Mouse (Mus musculus) midbrain, embryonic 16.5 days (tissue): ENCODE measurements at regions not wholly inside any gene's neighbourhood (a gene's known extent, or its start where the extent isn't known, plus 50 kb on each side); places are given as distances from the start of the nearest gene placed in this dataset.

Experiments used
- ATAC-seq: fragments of 200-750 bp; cut with Nextera tagmentation; 2 replicates; pipeline ENCODE4 v1.8.0; 2017; ENCODE audit warnings: moderate TSS enrichment
- H3K27ac ChIP-seq: fragments of 300-500 bp; sonication (generic); 2 replicates; pipeline ENCODE4 v1.5.1; 2014; ENCODE audit warnings: mild to moderate bottlenecking, low read length, mixed read lengths
- H3K27me3 ChIP-seq: fragments of 300-500 bp; sonication (generic); 2 replicates; pipeline ENCODE4 v1.6.1; 2014; ENCODE audit warnings: low read depth, low read length, mixed read lengths; ENCODE audit not compliant: control insufficient read depth, insufficient read depth
- H3K36me3 ChIP-seq: fragments of 300-500 bp; sonication (generic); 2 replicates; pipeline ENCODE4 v1.6.1; 2014; ENCODE audit warnings: mild to moderate bottlenecking, low read length, moderate library complexity, mixed read lengths; ENCODE audit not compliant: control insufficient read depth, insufficient read depth
- H3K4me1 ChIP-seq: fragments of 300-500 bp; sonication (generic); 2 replicates; pipeline ENCODE4 v1.6.1; 2014; ENCODE audit warnings: mild to moderate bottlenecking, low read length, mixed read lengths; ENCODE audit not compliant: control insufficient read depth, insufficient read depth
- H3K4me2 ChIP-seq: fragments of 300-500 bp; sonication (generic); 2 replicates; pipeline ENCODE4 v1.6.1; 2014; ENCODE audit warnings: mild to moderate bottlenecking, low read length, mixed read lengths
- H3K4me3 ChIP-seq: fragments of 300-500 bp; sonication (generic); 2 replicates; pipeline ENCODE4 v1.5.1; 2014; ENCODE audit warnings: low read depth, mild to moderate bottlenecking, low read length, moderate library complexity, mixed read lengths
- H3K9ac ChIP-seq: fragments of 300-500 bp; sonication (generic); 2 replicates; pipeline ENCODE4 v1.6.1; 2014; ENCODE audit warnings: low read depth, low read length, mixed read lengths
- H3K9me3 ChIP-seq: fragments of 300-500 bp; sonication (generic); replicated peaks from 2 replicates; pipeline ENCODE4 v1.6.1; 2014; ENCODE audit warnings: mild to moderate bottlenecking, low read length, mixed read lengths; ENCODE audit not compliant: control insufficient read depth, poor library complexity, severe bottlenecking
- WGBS: fragments of 180-500 bp; shearing (Covaris S2); extraction: QIAGEN DNeasy Blood & Tissue Kit; methylation state at CpG from one replicate; pipeline ENCODE4 v1.1.7; 2014; 5-methylcytosine and 5-hydroxymethylcytosine counted together

DNA sequence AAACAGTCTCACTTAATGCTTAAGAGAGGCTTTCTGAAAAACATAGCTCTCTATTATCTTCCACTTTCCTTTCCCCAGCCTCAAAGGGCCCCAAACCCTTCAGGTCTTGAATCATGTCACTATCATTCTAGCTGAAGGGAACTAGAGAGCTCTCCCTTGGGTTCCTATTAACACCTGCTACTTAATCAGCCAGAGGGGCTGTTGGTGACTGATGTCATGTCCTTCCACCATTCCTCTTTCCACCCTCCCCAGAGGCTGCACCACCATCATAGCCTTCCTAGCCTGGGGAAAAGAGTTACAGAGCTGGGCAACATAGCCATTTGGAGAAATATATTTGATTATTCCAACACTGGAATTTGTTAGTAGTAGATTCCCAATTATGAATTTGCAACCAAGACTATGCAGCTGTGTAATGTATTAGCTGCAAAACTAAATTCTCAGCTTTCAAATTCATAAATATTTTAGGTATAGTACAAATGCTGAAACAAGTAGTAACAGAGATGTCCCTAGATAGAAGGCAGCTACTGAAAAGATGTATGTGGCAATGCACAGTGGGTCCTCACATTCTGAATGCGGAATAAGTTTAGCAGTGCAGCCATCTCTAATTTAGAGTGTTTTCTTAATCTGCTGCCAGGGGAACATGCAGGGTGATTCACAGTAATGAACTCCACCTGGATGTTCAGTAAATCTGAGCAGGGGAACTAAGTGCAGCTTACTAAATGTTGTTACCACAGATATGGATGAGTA is 941.5 kb upstream of the Arrdc3 start:
- peak; percentile 45 for ATAC-seq
- H3K36me3 ChIP-seq: no peaks in the 10 kb centered on the region

More for the DNA sequence above, 941.5 kb upstream of the Arrdc3 start:
- Histone ChIP-seq H3K9ac (no peak overlapping the region), H3K27me3 (no peaks in the 10 kb centered on the region), H3K4me2 (no peak overlapping the region), H3K9me3 (no peaks in the 10 kb centered on the region), H3K4me3 (no peak overlapping the region), H3K27ac (no peak overlapping the region), H3K4me1 (no peaks in the 10 kb centered on the region)
- WGBS: 68% methylated on average over 1 of the region's 1 CpGs
